Mouse (Mus musculus) bone marrow, adult 2 months (tissue): Measurements from ENCODE around the gene Casq2.

Experiments
- CTCF ChIP-seq: fragments of 200-500 bp; IDR thresholded peaks from 2 replicates; pipeline ENCODE4 v1.5.1; 2011; ENCODE audit warnings: low read length, control low read depth; ENCODE audit not compliant: control insufficient read depth, insufficient read depth
- POLR2A ChIP-seq: fragments of 200-500 bp; IDR thresholded peaks from 2 replicates; pipeline ENCODE4 v1.6.1; 2011; ENCODE audit warnings: low read depth, mild to moderate bottlenecking, control low read depth, low read length, borderline replicate concordance; ENCODE audit not compliant: control insufficient read depth

GRCm38 (mm10) chr3:102063273-102064120, 22.7 kb upstream of the Casq2 start:
- TF ChIP-seq POLR2A = no peak
- TF ChIP-seq CTCF = no peak
